In genomic region chr12:24965406-24965805, GRCm38 (mm10) we compare ENCODE assay signal across 14 mouse cellular contexts. TPM values are rescaled to one million over a fixed set of nuclear protein-coding genes. Genes with fewer than 3 reads are reported as not detected.
DNase-seq lines count a peak whose midpoint lies in the region; ATAC-seq lines count a peak whose summit lies in the region.
"Had no signal": no experiment of that assay in that cellular context is flagged by ENCODE, and none has a peak within 500 bp of the region (broad histone marks: within the 10 kb centered on the region; RNA-seq: fewer than 3 reads in every experiment).

No protein-coding gene starts in this region.

- no peak overlapping the region for H3K4me2 ChIP-seq in neural tube, embryonic 15.5 days
- H3K4me2 ChIP-seq: forebrain, embryonic 15.5 days; intestine, embryonic 15.5 days; lung, embryonic 15.5 days had no signal

- no peaks in the 10 kb centered on the region for H3K4me1 ChIP-seq in neural tube, embryonic 15.5 days
- H3K4me1 ChIP-seq: forebrain, embryonic 15.5 days; intestine, embryonic 15.5 days; lung, embryonic 15.5 days had no signal

- H3K4me3 ChIP-seq in neural tube, embryonic 15.5 days (replicated peaks) = no peak overlapping the region
- H3K4me3 ChIP-seq: forebrain, embryonic 15.5 days; intestine, embryonic 15.5 days; lung, embryonic 15.5 days had no signal

- H3K36me3 ChIP-seq in neural tube, embryonic 15.5 days = 0 out of 2 replicates have a peak, but pooled peaks cover 2% of the 10 kb centered on the region
- H3K36me3 ChIP-seq: forebrain, embryonic 15.5 days; intestine, embryonic 15.5 days; lung, embryonic 15.5 days had no signal

- peak; percentile 28 for DNase-seq in layer of hippocampus, adult 11-12 months (ENCODE audit: low spot score)
- DNase-seq in layer of hippocampus, adult 9-10 months (ENCODE audit: low spot score) = no peak
- peak; percentile 75 for DNase-seq in brain, adult 2 months (ENCODE audit: low read depth, low spot score)
- peak; percentile 64 for DNase-seq in cerebellum, adult 9-10 months
- peak; percentile 47 to 61 for DNase-seq in left cerebral cortex, postnatal 10 days (ENCODE audit: extremely low spot score in 1 of 2, low spot score in 2 of 2)
- DNase-seq in gastrocnemius, postnatal 25 days = no peak
- DNase-seq: heart, adult 18-20 months; heart, postnatal 10 days; kidney, postnatal 4 days had no signal

- H3K9me3 ChIP-seq in neural tube, embryonic 15.5 days (replicated peaks) = no peaks in the 10 kb centered on the region
- H3K9me3 ChIP-seq: forebrain, embryonic 15.5 days; intestine, embryonic 15.5 days; lung, embryonic 15.5 days had no signal

- ATAC-seq in neural tube, embryonic 15.5 days (ENCODE audit: low FRiP score) = no peak
- ATAC-seq: forebrain, embryonic 15.5 days; intestine, embryonic 15.5 days had no signal

- no peak overlapping the region for H3K27ac ChIP-seq in neural tube, embryonic 15.5 days (replicated peaks)
- H3K27ac ChIP-seq: forebrain, embryonic 15.5 days; intestine, embryonic 15.5 days; lung, embryonic 15.5 days had no signal

- intact Hi-C loops in left cerebral cortex, postnatal 10 days (cut with DNase I) = no loop called here

- 74% methylated on average over 6 of the region's 6 CpGs for WGBS in neural tube, embryonic 15.5 days

- no peaks in the 10 kb centered on the region for H3K27me3 ChIP-seq in neural tube, embryonic 15.5 days (replicated peaks)
- H3K27me3 ChIP-seq: forebrain, embryonic 15.5 days; intestine, embryonic 15.5 days; lung, embryonic 15.5 days; megakaryocyte, embryonic 14.5 days had no signal

- H3K9ac ChIP-seq in neural tube, embryonic 15.5 days (replicated peaks) = no peak overlapping the region
- H3K9ac ChIP-seq: forebrain, embryonic 15.5 days; intestine, embryonic 15.5 days; lung, embryonic 15.5 days had no signal

RNA-seq across cellular contexts. Expression of gene Kidins220, which starts 9.3 kb away (rescaled TPM):
- total RNA-seq in left cerebral cortex, postnatal 10 days (2021) = 100 to 1,000 TPM; 323 to 328 TPM
- total RNA-seq in gastrocnemius, postnatal 25 days (2021) = 10 to 100 TPM; 43.8 to 50.9 TPM
- 96.4 and 108 TPM in 2 replicates for polyA plus RNA-seq in neural tube, embryonic 15.5 days (2015; fragmentation: Nextera tagmentation; extraction: Ambion mirVana)

Comparison
In these comparisons a context has a peak if more than half of its experiments do, and no peak if none do; other contexts are left out.
1. DNase-seq: peak in layer of hippocampus, adult 11-12 months (single experiment), brain, adult 2 months (single experiment), cerebellum, adult 9-10 months (single experiment) and left cerebral cortex, postnatal 10 days (2 of 2); none in layer of hippocampus, adult 9-10 months (single experiment) and gastrocnemius, postnatal 25 days (single experiment).
2. RNA of gene Kidins220, which starts 9.3 kb away (total RNA-seq): 323 to 328 TPM in left cerebral cortex, postnatal 10 days; 43.8 to 50.9 TPM in gastrocnemius, postnatal 25 days; every median in the first group is over 4 times any median in the second.